8 mouse cellular contexts compared by ENCODE assay signal in the genomic region with DNA sequence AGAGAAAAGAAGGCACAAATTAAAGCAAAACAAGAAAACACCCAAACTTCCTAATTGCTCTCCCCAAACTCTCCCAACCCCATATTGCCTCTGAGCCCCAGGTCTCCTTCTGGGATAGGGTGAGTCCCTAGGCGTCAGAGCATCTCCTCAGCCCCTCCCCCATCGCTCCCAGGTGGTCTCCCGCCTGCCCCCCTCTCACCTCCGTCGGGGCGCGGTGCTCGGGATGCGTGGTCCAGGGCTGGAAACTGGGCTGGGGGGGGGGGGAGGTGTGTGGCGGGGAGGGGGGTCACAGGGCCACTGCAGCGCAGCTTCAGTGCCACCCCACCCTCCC. TPM values are rescaled to one million over a fixed set of nuclear protein-coding genes. Genes with fewer than 3 reads are reported as not detected.
DNase-seq lines count a peak whose midpoint lies in the region; ATAC-seq lines count a peak whose summit lies in the region.
"Had no signal": no experiment of that assay in that cellular context is flagged by ENCODE, and none has a peak within 500 bp of the region (broad histone marks: within the 10 kb centered on the region; RNA-seq: fewer than 3 reads in every experiment).

No protein-coding gene starts in this region.

- peak overlapping the region; percentile 64 for H3K4me2 ChIP-seq in forebrain, embryonic 14.5 days (ENCODE audit: low read length)
- H3K4me2 ChIP-seq in liver, embryonic 15.5 days = peak overlapping the region; percentile 70

- peak overlapping the region; percentile 29 for H3K4me3 ChIP-seq in forebrain, embryonic 14.5 days (ENCODE audit: low read depth, low read length)
- peak overlapping the region; percentile 41 for H3K4me3 ChIP-seq in liver, embryonic 15.5 days (replicated peaks)

- ATAC-seq in forebrain, embryonic 14.5 days = no peak
- ATAC-seq in liver, embryonic 15.5 days (ENCODE audit: insufficient read depth) = no peak
- ATAC-seq in frontal cortex, adult (ENCODE audit: low TSS enrichment) = no peak
- no peak for ATAC-seq in erythroid progenitor cell, adult 5-6 weeks (replicated peaks; ENCODE audit: low FRiP score, poor library complexity, severe bottlenecking)

- H3K9ac ChIP-seq in forebrain, embryonic 14.5 days (ENCODE audit: low read length) = no peak overlapping the region
- no peak overlapping the region for H3K9ac ChIP-seq in liver, embryonic 15.5 days

- no peak overlapping the region for H3K27ac ChIP-seq in forebrain, embryonic 14.5 days (ENCODE audit: low read depth, low read length)
- H3K27ac ChIP-seq in liver, embryonic 15.5 days (replicated peaks) = no peak overlapping the region

- peaks cover 23% of the 10 kb centered on the region; the same call in 1 of the 2 replicates for H3K27me3 ChIP-seq in forebrain, embryonic 14.5 days (replicated peaks; ENCODE audit: control insufficient read depth, insufficient read depth, low read length)
- peaks cover 72% of the 10 kb centered on the region for H3K27me3 ChIP-seq in liver, embryonic 15.5 days

- H3K36me3 ChIP-seq in forebrain, embryonic 14.5 days (ENCODE audit: control insufficient read depth, insufficient read depth, low read length) = no peaks in the 10 kb centered on the region
- H3K36me3 ChIP-seq in liver, embryonic 15.5 days (replicated peaks) = no peaks in the 10 kb centered on the region

- H3K9me3 ChIP-seq in forebrain, embryonic 14.5 days (replicated peaks; ENCODE audit: control insufficient read depth, low read length) = no peaks in the 10 kb centered on the region
- H3K9me3 ChIP-seq in liver, embryonic 15.5 days (replicated peaks) = no peaks in the 10 kb centered on the region

- H3K4me1 ChIP-seq in forebrain, embryonic 14.5 days (ENCODE audit: control insufficient read depth, insufficient read depth, low read length) = peaks cover 23% of the 10 kb centered on the region
- peaks cover 35% of the 10 kb centered on the region for H3K4me1 ChIP-seq in liver, embryonic 15.5 days (replicated peaks)

- 3% methylated on average over 10 of the region's 11 CpGs for WGBS in forebrain, embryonic 14.5 days
- under 1% methylated on average over 11 of the region's 11 CpGs for WGBS in liver, embryonic 15.5 days (ENCODE audit: insufficient replicate concordance)

- DNase-seq in testis, postnatal 10 days (ENCODE audit: low spot score) = peak; percentile 73
- no peak for DNase-seq in testis, postnatal 14 days (ENCODE audit: low spot score)
- DNase-seq in forebrain, embryonic 14.5 days (ENCODE audit: low spot score) = no peak
- no peak for DNase-seq in cerebellum, postnatal 4 days (ENCODE audit: low spot score in 2 of 2)

RNA-seq across cellular contexts. Expression of a gene that starts 0.4 kb away (rescaled TPM):
- polyA plus RNA-seq in forebrain, embryonic 14.5 days (2014; fragmentation: Nextera tagmentation; extraction: Ambion mirVana) = 0.55 and 1.0 TPM in 2 replicates
- 0.31 and 0.32 TPM in 2 replicates for polyA plus RNA-seq in liver, embryonic 15.5 days (2015; fragmentation: Nextera tagmentation; extraction: Ambion mirVana)
- total RNA-seq in erythroid progenitor cell, adult 5-6 weeks (2015; ENCODE audit: low replicate concordance) = not detected in 2 replicates
- total RNA-seq in erythroid progenitor cell, adult 5-6 weeks (2017; ENCODE audit: low replicate concordance) = not detected in 2 replicates

RNA-seq across cellular contexts. Expression of a gene that starts 12.9 kb away (rescaled TPM):
- not detected in 2 replicates for polyA plus RNA-seq in forebrain, embryonic 14.5 days (2014; fragmentation: Nextera tagmentation; extraction: Ambion mirVana)
- polyA plus RNA-seq in liver, embryonic 15.5 days (2015; fragmentation: Nextera tagmentation; extraction: Ambion mirVana) = 0.71 and 0.82 TPM in 2 replicates
- total RNA-seq in erythroid progenitor cell, adult 5-6 weeks (2015; ENCODE audit: low replicate concordance) = not detected in 2 replicates
- total RNA-seq in erythroid progenitor cell, adult 5-6 weeks (2017; ENCODE audit: low replicate concordance) = not detected in 2 replicates
- total RNA-seq: layer of hippocampus, adult 8-10 months had no signal

RNA-seq across cellular contexts. Expression of a gene that starts 19.6 kb away (rescaled TPM):
- polyA plus RNA-seq in forebrain, embryonic 14.5 days (2014; fragmentation: Nextera tagmentation; extraction: Ambion mirVana) = 0.70 and 1.2 TPM in 2 replicates
- polyA plus RNA-seq in liver, embryonic 15.5 days (2015; fragmentation: Nextera tagmentation; extraction: Ambion mirVana) = 14.1 and 14.9 TPM in 2 replicates
- total RNA-seq in erythroid progenitor cell, adult 5-6 weeks (2015; ENCODE audit: low replicate concordance) = 18.0 and 18.9 TPM in 2 replicates
- 6.4 and 15.4 TPM in 2 replicates for total RNA-seq in erythroid progenitor cell, adult 5-6 weeks (2017; ENCODE audit: low replicate concordance)

RNA-seq across cellular contexts. Expression of a gene that starts 28.9 kb away (rescaled TPM):
- polyA plus RNA-seq in forebrain, embryonic 14.5 days (2014; fragmentation: Nextera tagmentation; extraction: Ambion mirVana) = not detected in 2 replicates
- polyA plus RNA-seq in liver, embryonic 15.5 days (2015; fragmentation: Nextera tagmentation; extraction: Ambion mirVana) = 4.6 and 5.1 TPM in 2 replicates
- total RNA-seq in erythroid progenitor cell, adult 5-6 weeks (2015; ENCODE audit: low replicate concordance) = not detected in 2 replicates
- not detected in 2 replicates for total RNA-seq in erythroid progenitor cell, adult 5-6 weeks (2017; ENCODE audit: low replicate concordance)
- total RNA-seq: layer of hippocampus, adult 8-10 months had no signal

RNA-seq across cellular contexts. Expression of a gene that starts 29.7 kb away (rescaled TPM):
- polyA plus RNA-seq in forebrain, embryonic 14.5 days (2014; fragmentation: Nextera tagmentation; extraction: Ambion mirVana) = 124 and 135 TPM in 2 replicates
- polyA plus RNA-seq in liver, embryonic 15.5 days (2015; fragmentation: Nextera tagmentation; extraction: Ambion mirVana) = 109 and 112 TPM in 2 replicates
- 68.5 and 80.9 TPM in 2 replicates for total RNA-seq in erythroid progenitor cell, adult 5-6 weeks (2015; ENCODE audit: low replicate concordance)
- 86.0 and 98.9 TPM in 2 replicates for total RNA-seq in erythroid progenitor cell, adult 5-6 weeks (2017; ENCODE audit: low replicate concordance)
